Mouse (Mus musculus) myocyte (in vitro differentiated cells): ENCODE data around the gene Guk1. TPM values are rescaled to one million over a fixed set of nuclear protein-coding genes. Genes with fewer than 3 reads are reported as not detected.

Experiments used
- H3K27me3 ChIP-seq: one replicate; pipeline ENCODE4 v1.6.1; 2011; ENCODE audit not compliant: control insufficient read depth, insufficient read depth, insufficient read length
- H3K36me3 ChIP-seq: one replicate; pipeline ENCODE4 v1.6.1; 2011; ENCODE audit not compliant: control insufficient read depth, insufficient read depth
- H3K4me2 ChIP-seq: one replicate; pipeline ENCODE4 v1.6.1; 2011; ENCODE audit warnings: low read depth, control low read depth
- H3K4me3 ChIP-seq: one replicate; pipeline ENCODE4 v1.5.1; 2011; ENCODE audit warnings: mild to moderate bottlenecking, control low read depth, moderate library complexity
- H3K79me2 ChIP-seq: one replicate; pipeline ENCODE4 v1.6.1; 2011; ENCODE audit not compliant: control insufficient read depth, insufficient read depth
- H3ac ChIP-seq: one replicate; pipeline ENCODE4 v1.6.1; 2011; ENCODE audit not compliant: control insufficient read depth, insufficient read length
- CEBPB ChIP-seq: IDR thresholded peaks from 2 replicates; pipeline ENCODE4 v1.6.1; 2011; ENCODE audit warnings: mild to moderate bottlenecking, moderate library complexity; ENCODE audit not compliant: poor library complexity, insufficient read depth, severe bottlenecking
- E2F4 ChIP-seq: IDR thresholded peaks from one replicate; pipeline ENCODE4 v1.6.1; 2011; ENCODE audit warnings: mild to moderate bottlenecking, control low read depth, moderate library complexity; ENCODE audit not compliant: insufficient read depth
- MAX ChIP-seq: IDR thresholded peaks from one replicate; pipeline ENCODE4 v1.6.1; 2011; ENCODE audit warnings: low read depth, mild to moderate bottlenecking, control low read depth
- MYOD1 ChIP-seq, 3 experiments: IDR thresholded peaks; one replicate each; pipeline ENCODE4 v1.6.1; 2011; ENCODE audit warnings: control low read depth in 2 of 3, low read depth in 2 of 3, mild to moderate bottlenecking in 2 of 3, moderate library complexity in 1 of 3; ENCODE audit not compliant: insufficient read length in 2 of 3, control insufficient read depth in 1 of 3
- MYOG ChIP-seq, 3 experiments: IDR thresholded peaks; one replicate each; pipeline ENCODE4 v1.6.1; 2011; ENCODE audit warnings: control low read depth in 2 of 3, low read depth in 2 of 3, mild to moderate bottlenecking in 2 of 3; ENCODE audit not compliant: insufficient read length in 2 of 3, control insufficient read depth in 1 of 3, insufficient read depth in 1 of 3
- POLR2A ChIP-seq: IDR thresholded peaks from one replicate; pipeline ENCODE4 v1.6.1; 2011; ENCODE audit warnings: low read depth, mild to moderate bottlenecking, control low read depth, moderate library complexity; ENCODE audit not compliant: insufficient read length
- POLR2AphosphoS2 ChIP-seq: IDR thresholded peaks from one replicate; pipeline ENCODE4 v1.6.1; 2011; ENCODE audit warnings: low read depth, control low read depth; ENCODE audit not compliant: insufficient read length
- SRF ChIP-seq: IDR thresholded peaks from one replicate; pipeline ENCODE4 v1.6.1; 2011; ENCODE audit warnings: low read depth; ENCODE audit not compliant: control insufficient read depth, insufficient read length
- TCF3 ChIP-seq: IDR thresholded peaks from one replicate; pipeline ENCODE4 v1.6.1; 2011; ENCODE audit warnings: low read depth, control low read depth; ENCODE audit not compliant: insufficient read length
- polyA plus RNA-seq: library from polyadenylated mRNA; unstranded; fragments of >200 nt; fragmentation: generic; extraction: Trizol; gene quantifications from one replicate; pipeline ENCODE4 v1.2.1, GENCODE M21; 2012; ENCODE audit warnings: missing spikeins

The Guk1 gene
- polyA plus RNA-seq, 1 experiment = 63.5 TPM

DNA sequence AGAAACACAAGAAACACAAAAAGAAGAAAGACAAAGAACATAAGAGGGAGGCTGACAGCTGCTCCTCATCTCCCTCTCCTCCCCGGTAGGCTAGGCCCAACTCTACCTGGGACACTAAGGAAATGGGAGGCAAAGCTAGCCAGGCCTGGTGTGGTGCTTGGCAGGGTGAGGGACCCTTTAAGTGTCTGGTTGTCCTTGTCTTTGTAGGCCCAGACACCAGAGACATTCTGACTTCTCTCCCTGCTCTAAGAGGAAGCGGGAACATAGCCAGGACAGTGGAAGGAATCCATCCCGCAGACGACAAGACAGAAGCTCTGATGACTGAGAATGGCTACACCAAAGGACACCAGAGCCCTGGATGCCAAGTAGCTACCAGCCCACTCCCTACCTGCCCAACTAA, 18.0 kb upstream of the Guk1 start:
- H3K27me3 ChIP-seq = no peaks in the 10 kb centered on the region
- H3ac ChIP-seq = no peak overlapping the region
- peaks cover 33% of the 10 kb centered on the region for H3K79me2 ChIP-seq
- TF ChIP-seq E2F4 (no peak), CEBPB (no peak), POLR2AphosphoS2 (peak; percentile 62), TCF3 (no peak)
- H3K4me2 ChIP-seq = no peak overlapping the region
- H3K36me3 ChIP-seq = peaks cover 30% of the 10 kb centered on the region
- no peak overlapping the region for H3K4me3 ChIP-seq

DNA sequence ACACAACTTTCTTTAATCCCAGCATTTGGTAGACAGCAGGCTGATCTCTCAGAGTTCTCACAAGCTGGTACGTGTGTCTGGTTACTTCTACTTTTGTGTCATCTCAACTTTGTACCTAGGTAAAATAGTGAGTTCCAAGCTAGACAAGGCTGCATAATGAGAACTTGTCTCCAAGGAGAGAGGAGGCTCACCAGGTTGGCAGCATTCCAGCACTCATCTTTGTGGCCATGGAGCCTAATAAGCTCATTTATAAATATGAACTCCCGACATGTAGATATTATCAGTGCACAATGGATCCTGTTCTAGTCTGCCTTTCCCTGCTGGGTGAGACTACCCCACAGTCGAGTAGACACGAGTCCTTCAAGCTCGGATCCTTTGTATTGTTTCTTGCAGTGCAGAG, 17.6 kb upstream of the Guk1 start:
- H3K36me3 ChIP-seq = peaks cover 30% of the 10 kb centered on the region
- no peak overlapping the region for H3K4me3 ChIP-seq
- no peaks in the 10 kb centered on the region for H3K27me3 ChIP-seq
- TF ChIP-seq E2F4 = no peak
- TF ChIP-seq POLR2A = peak; percentile 3
- peaks cover 28% of the 10 kb centered on the region for H3K79me2 ChIP-seq
- H3K4me2 ChIP-seq = no peak overlapping the region
- H3ac ChIP-seq = no peak overlapping the region

- peak overlapping the region; percentile 76 for H3K4me2 ChIP-seq
- H3K27me3 ChIP-seq = no peaks in the 10 kb centered on the region
- peak overlapping the region; percentile 73 for H3K4me3 ChIP-seq
- H3K79me2 ChIP-seq = peaks cover 23% of the 10 kb centered on the region
- H3ac ChIP-seq = peak overlapping the region; percentile 70
- peaks cover 30% of the 10 kb centered on the region for H3K36me3 ChIP-seq
- TF ChIP-seq MAX (no peak), MYOG (IDR thresholded peaks at IDR 0.05; ENCODE audit: control insufficient read depth in 1 of 3, insufficient read depth in 1 of 3, insufficient read length in 2 of 3, low read depth in 2 of 3) (no peak), POLR2A (peak; percentile 38), POLR2AphosphoS2 (peak; percentile 83)
Measured at GRCm38 (mm10) chr11:59209003-59209441, 17.0 kb upstream of the Guk1 start.

- Histone ChIP-seq H3K4me3 (peak within 1 kb of the TSS; percentile 73), H3ac (peak within 1 kb of the TSS; percentile 70), H3K36me3 (peaks cover 30% of the 10 kb centered on the region), H3K79me2 (peaks cover 16% of the 10 kb centered on the region), H3K27me3 (no peaks in the 10 kb centered on the region), H3K4me2 (peak within 1 kb of the TSS; percentile 87)
- TF ChIP-seq POLR2A (peak; percentile 86), POLR2AphosphoS2 (peak; percentile 93), MYOG (IDR thresholded peaks at IDR 0.05; ENCODE audit: control insufficient read depth in 1 of 3, insufficient read depth in 1 of 3, insufficient read length in 2 of 3, low read depth in 2 of 3) (no peak), E2F4 (peak; percentile 57)
Measured at GRCm38 (mm10) chr11:59208153-59208831, 16.3 kb upstream of the Guk1 start, which contains the start of gene 2310033P09Rik. Gene 2310033P09Rik (plus strand): TSS chr11:59208321.

DNA sequence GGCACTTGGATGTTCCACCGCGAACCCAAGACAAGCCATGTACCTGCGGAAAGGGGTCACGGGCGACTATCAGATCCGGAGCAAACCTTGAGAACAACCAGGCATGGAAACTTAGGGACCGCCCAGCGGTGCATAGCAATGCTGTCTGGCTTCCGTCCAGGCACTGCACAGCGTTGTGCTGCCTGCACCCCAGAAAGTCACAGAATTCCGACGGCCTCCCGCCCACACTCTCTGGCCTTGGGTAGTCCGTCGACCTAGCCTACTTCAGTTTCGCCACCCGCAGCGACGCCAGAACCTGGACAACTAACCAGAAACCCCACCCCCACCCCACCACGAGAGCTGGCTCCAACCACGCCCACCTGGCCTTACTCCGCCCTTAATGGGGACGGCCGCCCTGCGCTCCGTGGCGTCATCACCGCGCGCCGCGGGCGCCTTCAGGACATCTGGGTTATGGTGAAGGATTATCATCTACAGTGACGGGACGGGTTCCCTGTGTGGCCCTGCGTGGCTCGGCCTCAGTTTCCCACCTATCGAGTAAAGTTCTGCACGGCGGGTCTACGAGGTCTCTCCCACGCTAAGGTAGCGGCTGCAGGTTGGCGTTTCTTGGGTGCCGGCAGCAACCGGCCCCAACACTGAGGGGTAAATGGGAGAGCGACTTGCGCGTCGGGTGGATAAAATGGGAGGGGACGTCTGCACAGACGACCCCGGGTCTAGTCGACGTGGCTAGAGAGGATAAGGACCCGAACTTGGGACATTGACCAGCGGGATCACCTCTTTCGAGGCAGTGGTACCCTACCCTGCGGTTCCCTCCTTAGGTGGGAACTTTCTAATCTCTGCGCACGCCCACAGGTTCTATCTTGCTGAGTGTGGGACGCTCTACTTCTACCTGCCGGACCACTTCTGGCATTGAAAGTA, 10.3 kb upstream of the Guk1 start, which contains the start of gene Mrpl55:
Gene Mrpl55, plus strand, starts transcription at position 406 of the 915 bp plus-strand sequence.
- no peak for TF ChIP-seq SRF
- TF ChIP-seq POLR2A = peak; percentile 63
- TF ChIP-seq MYOD1 (IDR thresholded peaks at IDR 0.05; ENCODE audit: control insufficient read depth in 1 of 3, insufficient read length in 2 of 3, low read depth in 2 of 3) = peak in 1 of 3 experiments; percentile 5
- TF ChIP-seq POLR2AphosphoS2 = peak; percentile 64
- no peak within 1 kb of the TSS for H3ac ChIP-seq

More for the DNA sequence above, 10.3 kb upstream of the Guk1 start, which contains the start of gene Mrpl55:
- Histone ChIP-seq H3K27me3 (no peaks in the 10 kb centered on the region), H3K4me2 (peak within 1 kb of the TSS; percentile 83), H3K36me3 (peaks cover 4% of the 10 kb centered on the region), H3K4me3 (peak within 1 kb of the TSS; percentile 69), H3K79me2 (peaks cover 5% of the 10 kb centered on the region)
